Mouse (Mus musculus) T-cell, adult 2 months (primary cell): ENCODE measurements around the gene Egfl6.

Source experiments
- DNase-seq: peaks from one replicate; pipeline ENCODE4 v3.0.0; 2022; ENCODE audit warnings: low spot score

Gene Egfl6

DNA sequence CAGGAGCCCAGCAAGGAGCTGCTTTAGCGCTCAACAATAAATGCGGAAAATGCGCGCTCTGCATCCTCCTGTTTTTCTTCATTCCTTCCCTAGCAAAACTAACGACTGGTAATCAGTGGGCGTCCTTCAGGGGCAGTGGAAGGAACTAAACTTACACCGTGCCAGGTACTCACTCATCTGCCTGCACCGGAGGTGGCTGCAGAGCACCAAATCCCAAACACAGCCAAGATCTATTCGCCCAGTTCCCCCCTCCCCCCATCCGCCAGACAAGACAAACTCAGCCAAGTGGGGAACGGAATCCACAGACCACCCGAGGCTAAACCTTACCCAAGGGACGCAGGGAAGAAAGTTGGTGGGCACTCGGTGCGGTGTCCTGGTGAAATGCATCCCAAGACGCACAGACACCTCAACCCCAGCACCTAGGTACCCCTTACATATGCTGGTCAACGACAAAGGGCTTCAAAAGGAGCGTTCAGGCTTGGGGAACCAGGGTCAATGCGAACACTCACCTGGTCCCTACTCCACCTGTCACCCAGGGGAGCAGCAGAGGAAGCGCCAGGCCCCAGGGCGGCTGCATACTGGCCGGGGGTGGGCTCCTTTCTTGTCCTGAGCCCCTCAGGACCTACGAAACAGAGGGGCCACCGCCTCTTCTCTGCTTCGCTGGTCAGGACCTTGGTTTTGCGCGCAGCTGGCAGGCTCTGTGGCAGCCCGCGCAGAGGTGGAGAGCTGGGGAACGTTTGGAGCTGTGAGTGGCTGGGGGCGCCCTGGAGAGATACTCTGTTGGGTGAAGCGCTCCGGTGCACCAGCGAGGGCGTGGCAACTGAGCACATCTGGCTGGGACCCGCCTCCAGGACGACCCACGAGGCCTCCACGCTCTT, at the start of gene Egfl6:
TSS of gene Egfl6 (minus strand) at position 774 of the 878 bp plus-strand sequence.
- peak; percentile 0 for DNase-seq

DNA sequence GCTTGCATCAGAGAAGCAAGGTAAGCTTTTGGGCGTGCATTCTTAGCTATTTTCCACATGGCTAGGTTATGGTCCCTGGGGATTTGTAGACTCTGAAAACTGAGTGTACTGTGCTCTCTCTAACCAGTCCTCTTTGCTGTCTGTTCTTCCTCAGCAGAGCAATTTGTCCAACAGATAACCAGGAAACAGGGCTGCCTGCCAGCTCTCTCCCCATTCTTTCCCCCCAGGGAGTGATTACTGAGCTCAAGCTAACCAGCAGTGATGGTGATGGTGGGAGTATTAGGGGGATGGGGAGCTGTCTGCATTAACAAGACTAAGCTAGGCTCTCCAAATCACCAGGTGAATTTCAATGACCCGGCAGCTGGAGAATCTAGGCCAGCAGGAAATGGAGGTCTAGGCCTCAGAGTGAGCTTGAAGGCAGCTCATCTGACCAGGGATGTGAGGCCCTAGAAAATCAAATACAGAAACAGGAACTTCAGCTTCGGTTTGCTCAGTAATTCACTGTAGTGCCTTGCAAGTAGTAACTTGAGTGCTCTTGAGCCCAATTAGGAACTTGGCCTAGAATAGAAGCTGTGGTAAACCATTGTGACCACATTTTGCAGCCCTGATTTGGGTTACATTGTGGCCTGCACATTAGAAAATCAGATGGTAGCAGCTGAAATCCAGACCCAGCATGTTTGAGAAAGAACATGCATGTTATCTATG, 41.5 kb upstream of the Egfl6 start:
- DNase-seq: no peak

DNA sequence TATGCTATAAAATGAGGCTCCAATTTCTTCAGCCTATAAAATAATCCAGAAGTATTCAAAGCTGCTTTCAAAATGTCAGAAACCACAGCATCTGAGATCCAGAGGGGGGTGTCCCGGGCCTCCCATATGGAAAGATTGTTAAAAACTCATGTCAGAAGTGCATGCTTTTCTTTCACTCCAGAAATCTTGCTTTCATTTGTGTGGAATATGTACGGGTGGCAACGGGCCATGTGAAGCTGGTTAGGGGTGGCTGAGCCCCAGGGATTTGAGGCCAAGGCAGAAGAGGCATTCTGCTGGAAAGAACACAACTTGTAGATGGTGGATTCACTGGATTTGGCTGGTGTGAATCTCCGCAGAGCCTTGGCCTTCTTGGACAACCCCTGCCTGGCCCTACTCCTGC, 40.7 kb upstream of the Egfl6 start:
- DNase-seq: no peak

DNA sequence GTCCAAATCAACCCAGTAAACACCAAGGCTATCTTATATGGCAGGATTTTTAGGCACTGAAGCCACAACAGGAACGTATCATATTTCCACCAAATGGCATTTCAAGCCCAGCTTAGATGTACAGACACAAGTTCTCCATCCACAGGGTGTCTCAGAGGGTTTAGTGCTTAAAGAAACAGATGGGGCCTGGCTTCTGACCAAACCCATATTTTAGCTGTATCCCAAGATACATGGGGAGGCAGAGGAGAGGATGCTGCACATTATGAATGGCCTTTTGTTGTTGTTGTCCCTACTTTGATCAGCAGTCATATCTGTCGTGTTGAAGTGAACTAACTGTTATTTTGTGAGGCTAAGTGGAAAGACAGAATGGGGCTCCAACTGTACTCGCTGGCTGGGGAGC, 37.7 kb upstream of the Egfl6 start:
- no peak for DNase-seq

DNA sequence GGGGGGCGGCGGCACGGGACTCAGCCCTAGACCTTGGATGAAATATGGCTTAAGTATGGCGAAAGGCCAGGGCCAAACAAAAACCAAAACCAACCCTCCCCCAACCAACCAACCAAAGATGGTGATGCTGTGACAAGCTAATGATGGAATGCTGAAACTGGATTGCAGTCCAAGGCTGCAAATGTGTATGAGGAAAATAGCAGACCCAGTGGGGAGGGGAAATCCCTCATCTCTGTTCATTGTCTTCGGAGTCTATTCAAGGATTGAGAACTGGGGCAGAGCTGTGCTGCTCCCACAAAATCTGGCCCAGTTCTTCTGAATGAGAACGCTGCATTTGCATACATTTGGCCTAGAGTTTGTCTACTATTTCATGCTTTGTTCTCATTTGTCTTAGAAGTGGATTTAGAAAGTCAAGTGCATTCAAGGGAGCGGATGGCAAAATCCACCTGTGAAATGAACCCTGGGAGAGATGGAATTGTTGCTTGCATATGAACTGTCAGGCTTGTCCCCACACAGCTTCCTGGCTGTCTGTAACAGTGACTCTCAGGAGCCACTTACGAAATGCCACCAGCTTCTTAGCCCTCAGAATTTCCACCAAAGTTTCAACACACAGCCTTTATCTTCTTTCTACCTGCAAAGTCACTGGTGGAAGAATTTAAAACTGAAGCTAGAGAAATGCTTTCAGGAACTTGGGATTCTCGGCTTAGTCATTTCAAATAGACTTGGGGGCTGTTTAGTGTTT, 36.2 kb upstream of the Egfl6 start:
- DNase-seq: no peak

DNA sequence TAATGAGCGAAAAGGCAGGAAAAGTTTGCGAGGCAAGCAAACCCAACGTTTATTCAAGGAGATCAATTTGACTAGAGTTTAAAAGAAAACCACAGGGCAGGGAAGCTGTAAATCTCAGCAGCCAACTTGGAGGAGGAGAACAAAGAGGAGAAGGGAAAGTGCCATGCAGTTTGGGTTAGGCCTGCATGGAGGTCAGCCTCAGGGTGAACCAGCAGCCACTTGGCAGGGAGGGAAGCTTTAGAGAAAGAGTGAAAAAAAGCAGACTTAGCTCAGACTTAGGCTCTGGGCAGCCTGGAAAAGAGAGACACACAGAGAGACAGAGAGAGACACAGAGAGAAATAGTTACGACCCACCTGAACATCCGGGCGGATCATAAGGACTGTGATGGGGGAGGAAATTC, 35.4 kb upstream of the Egfl6 start:
- no peak for DNase-seq

DNA sequence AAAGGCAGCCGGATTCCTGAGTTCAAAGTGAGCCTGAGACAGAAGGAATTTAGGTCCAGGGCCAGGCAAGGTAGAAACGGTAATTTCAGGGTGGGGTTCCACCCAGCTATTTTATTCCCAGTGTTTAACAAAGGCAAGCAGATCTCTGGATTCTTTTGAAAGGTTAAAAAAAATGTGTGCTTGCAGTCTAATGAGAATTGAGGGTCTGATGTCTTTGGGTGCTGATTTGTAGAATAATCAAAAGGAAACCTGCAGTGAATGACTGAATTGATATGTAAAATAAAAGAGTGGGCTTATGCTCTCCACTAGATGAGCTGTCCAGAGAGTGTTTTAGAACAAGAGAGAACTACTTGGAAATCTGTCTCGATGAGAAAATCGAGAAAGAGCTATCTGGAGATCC, 33.6 kb upstream of the Egfl6 start:
- no peak for DNase-seq

DNA sequence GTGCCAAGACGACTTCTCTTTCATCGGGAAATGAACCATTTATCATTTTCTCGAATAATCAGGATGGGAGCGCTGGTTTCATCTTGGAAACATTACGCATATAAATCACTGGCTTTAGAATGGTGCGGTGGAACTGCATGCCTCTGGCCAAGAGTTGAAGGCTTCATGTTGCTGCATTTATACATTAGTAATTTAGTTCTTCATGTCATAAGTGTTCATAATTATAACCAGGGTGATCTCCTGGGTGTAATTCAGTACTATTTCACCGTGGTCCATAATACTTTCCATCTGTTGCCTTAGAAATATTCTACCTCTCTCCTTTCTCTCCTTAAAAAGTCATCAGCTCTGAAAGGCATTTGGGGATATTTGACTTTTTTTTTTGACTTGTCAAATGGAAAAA, 29.7 kb upstream of the Egfl6 start:
- DNase-seq: no peak

DNA sequence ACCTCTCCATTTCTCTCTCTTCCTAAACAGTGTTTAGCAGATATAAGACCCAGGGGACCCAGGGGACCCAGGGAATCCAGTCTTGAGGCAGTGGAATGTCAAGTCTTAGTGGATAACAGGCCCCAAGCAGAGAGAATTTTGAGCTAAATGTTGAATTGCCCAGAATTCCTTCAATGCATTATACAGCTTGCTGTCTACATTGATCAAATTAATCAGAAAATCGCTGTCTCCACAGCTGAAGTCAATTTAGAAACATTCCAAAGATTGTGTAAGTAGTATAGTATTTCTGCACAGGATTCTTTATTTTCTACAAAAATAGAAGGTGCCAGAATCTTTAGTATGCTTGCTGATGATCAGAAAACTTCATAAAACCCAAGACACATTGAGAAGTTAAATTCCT, 9.4 kb downstream of the Egfl6 start:
- no peak for DNase-seq

DNA sequence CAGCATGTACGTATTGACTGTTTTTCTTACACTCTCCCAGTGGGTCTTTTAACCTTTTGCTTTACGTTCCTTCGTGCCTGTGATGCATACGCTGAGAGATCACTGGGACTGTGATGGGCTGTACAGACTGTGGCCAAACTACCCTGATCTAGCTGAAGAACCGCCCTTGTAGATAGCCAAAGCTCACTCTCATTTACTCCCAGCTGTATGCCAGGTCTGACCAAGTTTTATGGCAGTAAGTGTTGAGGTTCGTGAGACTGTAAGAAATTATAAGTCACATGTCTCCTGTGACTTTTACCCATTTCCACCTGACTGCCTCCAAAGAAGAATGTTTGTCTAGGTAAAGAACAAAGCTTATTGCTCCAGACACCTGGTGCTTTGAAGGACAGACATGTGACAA, 19.5 kb downstream of the Egfl6 start:
- no peak for DNase-seq

DNA sequence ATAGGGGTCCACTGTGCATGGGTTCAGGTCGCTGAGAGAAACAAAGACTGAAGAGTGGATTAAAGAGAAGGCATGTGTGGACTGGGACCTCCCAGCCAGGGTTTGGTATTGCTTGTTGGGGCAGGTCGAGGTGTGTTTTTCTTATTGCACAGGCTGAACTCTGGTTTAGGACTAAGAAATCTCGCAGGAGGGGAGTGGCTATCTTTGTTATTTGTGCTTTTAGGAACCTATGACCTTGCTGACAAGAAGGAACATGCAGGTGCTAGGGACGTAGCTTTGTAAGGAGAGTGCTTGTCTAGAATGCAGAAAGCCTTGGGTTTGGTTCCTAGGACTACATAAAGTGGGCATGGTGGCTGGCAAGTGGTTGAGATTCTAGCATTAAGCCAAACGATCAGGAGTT, 20.1 kb downstream of the Egfl6 start:
- no peak for DNase-seq

DNA sequence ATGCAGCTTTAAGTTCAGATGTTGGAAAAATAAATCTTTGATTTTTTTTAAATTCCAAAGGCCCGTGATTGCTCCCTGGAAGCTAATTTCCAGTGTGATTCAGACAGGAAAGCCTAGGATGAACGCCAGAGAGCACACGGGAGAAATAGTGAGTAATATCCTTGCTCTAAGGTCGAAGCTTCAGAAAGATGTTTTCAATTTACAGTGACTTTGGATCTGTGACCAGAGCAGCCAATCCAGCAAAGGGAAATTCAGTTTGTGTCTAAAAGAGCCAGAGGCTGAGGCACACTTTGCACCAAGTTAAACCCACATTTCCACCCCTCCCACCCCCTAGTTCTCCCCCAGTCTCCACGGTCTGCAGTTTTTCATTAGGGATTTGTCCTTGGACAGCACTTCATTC, 20.6 kb downstream of the Egfl6 start:
- DNase-seq: no peak

DNA sequence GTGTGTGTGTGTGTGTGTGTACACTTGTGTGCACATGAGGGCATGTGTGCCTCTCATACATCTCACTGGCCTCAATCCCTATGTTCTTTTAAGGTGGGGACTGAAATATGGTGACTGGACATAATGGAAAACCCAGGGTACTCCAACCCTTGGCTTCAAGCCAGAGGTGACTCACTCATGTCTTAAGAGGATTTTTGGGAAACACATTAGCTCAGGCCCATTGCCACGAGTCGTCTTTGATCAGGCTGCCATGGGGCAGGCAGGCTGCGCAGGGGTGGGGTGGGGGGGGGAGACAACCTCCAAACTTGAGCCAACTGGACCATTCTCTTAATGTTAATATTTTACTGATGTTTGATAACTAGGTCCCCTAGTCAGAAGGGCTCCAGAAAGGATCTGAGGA, 26.2 kb downstream of the Egfl6 start:
- no peak for DNase-seq

DNA sequence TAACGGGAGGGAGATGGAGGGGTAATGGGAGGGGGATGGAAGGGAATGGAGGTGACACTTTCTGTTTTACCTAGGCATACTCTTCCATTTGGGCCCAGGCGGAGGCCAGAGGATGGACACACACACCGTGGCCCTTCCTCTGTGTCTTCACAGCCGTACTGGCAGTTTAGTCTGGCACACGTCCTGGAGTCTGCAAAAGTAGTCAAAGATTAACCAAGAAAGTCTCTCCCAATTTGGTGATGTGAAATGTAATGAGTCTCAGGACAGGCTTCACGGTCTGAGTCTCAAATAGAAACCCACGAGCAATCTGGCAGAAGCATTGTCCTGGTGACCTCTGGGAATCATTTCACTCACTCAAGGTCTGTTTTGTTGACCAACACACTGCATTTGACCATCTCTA, 33.2 kb downstream of the Egfl6 start:
- DNase-seq: no peak

DNA sequence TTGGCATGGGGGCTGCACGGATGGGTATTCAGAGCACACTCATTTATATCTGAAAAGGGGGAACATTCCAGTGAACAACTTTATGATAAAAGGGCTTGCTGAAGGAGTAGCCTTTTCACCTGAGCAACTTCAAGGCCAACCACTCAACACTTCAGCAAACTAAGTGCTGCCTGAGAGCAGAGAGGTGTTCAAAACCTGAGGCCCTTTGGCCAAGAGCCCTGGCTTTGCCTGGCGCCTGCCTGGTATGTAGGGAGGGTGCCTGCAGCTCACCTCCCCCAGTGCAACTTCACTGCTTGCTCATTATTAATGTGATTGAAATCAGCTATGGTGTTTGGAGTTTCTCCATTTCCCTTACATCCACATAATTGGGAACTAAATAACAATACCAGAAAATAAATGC, 39.0 kb downstream of the Egfl6 start:
- DNase-seq: no peak

DNA sequence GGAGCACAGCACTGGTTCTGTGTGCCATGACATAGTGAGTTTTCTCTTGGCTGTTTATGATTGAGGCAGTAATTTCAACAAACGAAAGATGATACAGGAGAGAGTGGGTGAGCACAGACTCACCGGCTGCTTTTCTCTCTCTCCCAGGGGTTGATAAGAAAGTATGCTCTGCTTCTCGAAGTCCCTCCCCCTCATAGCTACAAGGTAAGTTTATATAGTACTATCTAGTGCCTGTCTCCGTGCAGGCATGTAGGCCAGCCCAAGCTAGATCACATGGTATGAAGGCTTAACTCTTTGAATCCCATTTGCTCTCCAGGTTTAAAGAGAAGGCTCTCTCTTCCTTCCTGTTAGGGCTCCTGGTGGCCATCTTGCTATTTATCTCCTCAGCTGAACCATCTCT, 50.4 kb downstream of the Egfl6 start:
- no peak for DNase-seq

DNA sequence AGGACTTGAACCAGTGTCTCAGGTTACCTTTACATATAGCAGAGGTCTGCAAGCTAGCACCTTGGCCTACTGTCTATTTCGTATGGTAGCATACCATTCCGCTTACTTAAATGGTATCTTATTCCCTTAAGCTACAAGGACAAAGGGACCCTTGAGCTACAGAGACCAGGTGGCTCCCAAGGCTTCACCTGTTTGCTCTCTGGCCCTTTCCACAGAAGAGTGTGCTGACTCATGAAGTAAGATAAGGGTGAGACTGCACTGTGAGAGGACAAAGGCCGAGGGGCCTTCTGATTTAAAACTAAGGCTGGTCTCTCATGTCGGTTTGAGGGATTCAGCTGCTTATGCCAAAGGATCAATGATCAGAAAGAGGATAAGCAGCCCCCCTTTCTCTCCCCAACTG, 52.1 kb downstream of the Egfl6 start:
- DNase-seq: no peak

DNA sequence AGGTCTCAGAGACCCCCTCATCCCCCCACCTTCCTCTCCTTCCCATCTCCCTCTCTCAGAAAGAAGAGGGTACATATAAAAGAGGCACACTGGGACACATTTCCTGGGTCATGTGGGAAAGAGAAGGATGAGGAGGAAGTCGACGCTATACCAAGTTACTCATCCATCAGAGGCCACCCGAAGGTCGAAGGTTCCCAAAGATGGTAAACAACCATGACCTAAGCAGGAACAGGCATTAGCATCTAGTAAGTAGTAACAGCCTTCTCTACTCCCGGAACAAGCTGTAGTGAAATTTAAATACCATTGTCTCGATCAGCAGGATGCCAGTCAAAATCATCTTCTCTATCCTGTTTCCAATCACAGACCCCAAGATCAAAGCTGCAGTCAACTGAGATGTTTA, 53.8 kb downstream of the Egfl6 start:
- DNase-seq: no peak

DNA sequence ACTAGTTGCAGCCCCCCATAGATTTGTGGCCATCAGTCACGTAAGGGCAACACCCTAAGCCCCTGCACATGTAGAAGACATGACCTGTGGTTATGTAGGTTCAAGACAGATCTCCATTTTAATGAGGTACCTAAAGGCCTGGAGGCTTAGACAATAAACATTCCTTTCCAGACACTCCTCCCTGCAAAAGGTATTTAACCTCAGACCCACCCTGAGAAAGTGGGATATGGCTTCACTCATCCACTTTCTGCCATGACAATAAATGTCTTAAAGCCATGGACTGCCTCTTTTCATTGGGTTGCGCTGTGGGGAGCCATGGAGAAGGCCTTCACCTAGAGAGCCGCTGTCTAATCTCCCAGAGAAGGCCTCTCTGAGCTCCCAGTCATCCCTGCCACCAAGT, 57.4 kb downstream of the Egfl6 start:
- DNase-seq: no peak

DNA sequence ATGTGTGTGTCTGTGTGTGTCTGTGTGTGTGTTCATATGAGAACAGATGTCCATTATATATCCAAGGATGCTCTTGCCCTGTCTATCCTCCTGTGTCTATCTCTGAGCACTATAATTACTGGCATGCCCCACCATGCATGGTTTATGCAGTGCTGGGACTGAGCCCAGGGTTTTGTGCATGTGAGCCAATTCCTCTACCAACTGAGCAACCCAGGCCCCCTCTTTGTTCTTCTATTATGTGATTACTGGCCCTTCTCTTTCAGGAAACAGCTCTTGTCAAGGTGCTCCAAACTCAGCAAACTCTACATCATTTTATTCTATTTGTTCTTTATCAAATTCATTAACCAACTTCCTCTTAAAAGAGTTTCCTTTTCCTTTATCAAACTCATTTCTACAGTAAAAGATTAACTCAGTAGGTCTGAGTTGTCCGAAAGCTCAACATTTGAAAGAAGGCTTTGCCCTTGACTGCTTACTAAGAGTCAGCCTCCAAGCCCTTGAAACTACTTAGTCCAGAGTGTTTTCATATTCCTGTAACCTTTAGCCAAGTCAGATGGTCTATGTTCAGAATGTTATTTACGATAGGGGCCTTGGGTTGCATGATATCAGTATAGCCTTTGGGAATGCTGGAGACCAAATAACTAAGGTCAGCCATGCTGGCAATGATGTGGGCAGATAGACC, 59.7 kb downstream of the Egfl6 start:
- no peak for DNase-seq

DNA sequence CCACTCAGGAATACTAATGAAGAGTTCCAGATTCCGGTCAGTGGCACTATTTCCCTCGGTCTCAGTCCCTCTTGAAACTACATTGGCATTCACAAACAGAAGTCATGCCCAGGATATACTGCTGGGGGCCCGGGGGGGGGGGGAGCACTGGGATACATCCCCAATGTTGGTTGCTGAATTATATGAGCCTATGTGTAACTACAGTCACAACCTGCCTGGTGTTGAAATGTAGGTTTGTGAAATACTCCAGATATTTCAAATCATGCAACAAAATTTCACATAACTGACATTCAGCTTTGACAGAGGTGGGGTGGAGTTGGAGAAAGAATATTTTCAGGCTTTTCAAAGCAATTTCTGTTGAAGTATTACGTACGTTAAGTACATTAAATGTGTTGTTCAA, 64.7 kb downstream of the Egfl6 start:
- DNase-seq: no peak

DNA sequence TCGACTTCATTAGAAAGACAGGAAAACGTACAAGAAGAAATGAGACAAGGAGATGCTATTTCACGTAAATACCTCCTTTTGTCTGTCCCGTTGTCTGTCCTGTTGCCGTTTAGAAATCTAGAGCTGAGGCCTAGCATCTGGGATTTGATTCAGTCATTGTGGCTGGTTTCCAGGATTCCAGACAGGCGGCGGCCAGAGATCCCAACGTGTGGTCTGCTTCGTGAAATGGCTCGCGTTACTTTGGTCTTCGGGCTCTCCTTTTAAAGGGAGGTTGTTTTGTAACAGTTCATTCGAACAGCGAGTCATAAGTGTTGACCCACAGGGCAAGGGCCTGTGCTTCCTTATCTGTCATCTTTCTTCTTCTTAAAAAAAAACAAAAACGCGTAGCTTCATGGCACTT, 67.2 kb downstream of the Egfl6 start, which contains the start of gene Tceanc:
TSS of gene Tceanc (minus strand) at position 223 of the 400 bp plus-strand sequence.
- DNase-seq: no peak
